Mouse (Mus musculus) thymus, postnatal 36 days (tissue): ENCODE results near the gene Nek7.

ENCODE experiments used
- DNase-seq, 2 experiments: peaks; one replicate each; pipeline ENCODE4 v3.0.0; 2022; ENCODE audit warnings: mixed read lengths in 2 of 2

Nek7 gene

GRCm38 (mm10) chr1:138507446-138508043, 112.4 kb downstream of the Nek7 start:
- DNase-seq, result no peak

GRCm38 (mm10) chr1:138507014-138507413, 112.9 kb downstream of the Nek7 start:
- DNase-seq, result no peak

GRCm38 (mm10) chr1:138504228-138504627, 115.7 kb downstream of the Nek7 start:
- no peak for DNase-seq

- DNase-seq, result no peak
Measured at GRCm38 (mm10) chr1:138500691-138501090, 119.2 kb downstream of the Nek7 start.

GRCm38 (mm10) chr1:138500155-138500554, 119.8 kb downstream of the Nek7 start:
- no peak for DNase-seq

- DNase-seq, result no peak
Measured at GRCm38 (mm10) chr1:138499461-138499860, 120.5 kb downstream of the Nek7 start.

GRCm38 (mm10) chr1:138491382-138492097, 128.4 kb downstream of the Nek7 start:
- no peak for DNase-seq

GRCm38 (mm10) chr1:138487569-138487968, 132.4 kb downstream of the Nek7 start:
- DNase-seq, result no peak

- no peak for DNase-seq
Measured at GRCm38 (mm10) chr1:138480694-138481093, 139.2 kb downstream of the Nek7 start.

- DNase-seq, result no peak
Measured at GRCm38 (mm10) chr1:138465352-138465751, 154.6 kb downstream of the Nek7 start.

- DNase-seq, result no peak
Measured at GRCm38 (mm10) chr1:138461425-138461824, 158.5 kb downstream of the Nek7 start.

- no peak for DNase-seq
Measured at GRCm38 (mm10) chr1:138449476-138449851, 170.5 kb downstream of the Nek7 start.

GRCm38 (mm10) chr1:138448635-138449475, 171.1 kb downstream of the Nek7 start:
- DNase-seq, result no peak

GRCm38 (mm10) chr1:138446846-138447245, 173.1 kb downstream of the Nek7 start:
- no peak for DNase-seq
